Mouse (Mus musculus) midbrain, embryonic 11.5 days (tissue): ENCODE measurements around the gene Coa4. TPM values are rescaled to one million over a fixed set of nuclear protein-coding genes. Genes with fewer than 3 reads are reported as not detected.

Experiments used
- ATAC-seq: fragments of 200-750 bp; cut with Nextera tagmentation; 2 replicates; pipeline ENCODE4 v1.8.0; 2017; ENCODE audit warnings: moderate TSS enrichment, moderate library complexity; ENCODE audit not compliant: low FRiP score
- DNase-seq: peaks from one replicate; pipeline ENCODE4 v3.0.0; 2015; ENCODE audit warnings: low spot score; ENCODE audit errors: missing footprints
- H3K27ac ChIP-seq: fragments of 300-500 bp; sonication (generic); 2 replicates; pipeline ENCODE4 v1.5.1; 2014; ENCODE audit warnings: low read depth, low read length
- H3K27me3 ChIP-seq: fragments of 300-500 bp; sonication (generic); 2 replicates; pipeline ENCODE4 v1.6.1; 2014; ENCODE audit warnings: mild to moderate bottlenecking, low read length, moderate library complexity, mixed read lengths; ENCODE audit not compliant: control insufficient read depth, insufficient read depth
- H3K36me3 ChIP-seq: fragments of 300-500 bp; sonication (generic); 2 replicates; pipeline ENCODE4 v1.6.1; 2014; ENCODE audit warnings: mild to moderate bottlenecking, low read length, moderate library complexity, mixed read lengths; ENCODE audit not compliant: control insufficient read depth, insufficient read depth
- H3K4me1 ChIP-seq: fragments of 300-500 bp; sonication (generic); 2 replicates; pipeline ENCODE4 v1.6.1; 2014; ENCODE audit warnings: low read length; ENCODE audit not compliant: control insufficient read depth, insufficient read depth
- H3K4me2 ChIP-seq: fragments of 300-500 bp; sonication (generic); 2 replicates; pipeline ENCODE4 v1.6.1; 2014; ENCODE audit warnings: mild to moderate bottlenecking, moderate library complexity
- H3K4me3 ChIP-seq: fragments of 300-500 bp; sonication (generic); 2 replicates; pipeline ENCODE4 v1.5.1; 2014; ENCODE audit warnings: low read depth, low read length
- H3K9ac ChIP-seq: fragments of 300-500 bp; sonication (generic); 2 replicates; pipeline ENCODE4 v1.6.1; 2014; ENCODE audit warnings: low read length
- H3K9me3 ChIP-seq: fragments of 300-500 bp; sonication (generic); 2 replicates; pipeline ENCODE4 v1.6.1; 2016; ENCODE audit warnings: low read length; ENCODE audit not compliant: control insufficient read depth
- WGBS: fragments of 180-500 bp; shearing (Covaris S2); extraction: QIAGEN DNeasy Blood & Tissue Kit; methylation state at CpG from one replicate; pipeline ENCODE4 v1.1.7; 2014; 5-methylcytosine and 5-hydroxymethylcytosine counted together
- polyA plus RNA-seq: library from polyadenylated mRNA; unstranded; fragments of >200 nt; fragmentation: Nextera tagmentation; extraction: Ambion mirVana; gene quantifications from 2 replicates; pipeline ENCODE4 v1.2.1, GENCODE M21; 2014

Gene Coa4
- polyA plus RNA-seq, 1 experiment from 2014 or later = 22.8 TPM

- H3K9me3 ChIP-seq = no peaks in the 10 kb centered on the region
- no peaks in the 10 kb centered on the region for H3K4me1 ChIP-seq
- DNase-seq = no peak
- H3K36me3 ChIP-seq = peaks cover 7% of the 10 kb centered on the region; the same call in 1 of the 2 replicates
- H3K4me3 ChIP-seq = no peak overlapping the region
- WGBS = 67% methylated on average over 1 of the region's 1 CpGs
- no peak overlapping the region for H3K9ac ChIP-seq
- H3K4me2 ChIP-seq = no peak overlapping the region
- no peaks in the 10 kb centered on the region; the same call in 1 of the 2 replicates for H3K27me3 ChIP-seq
- H3K27ac ChIP-seq = no peak overlapping the region
- ATAC-seq = no peak
Observed at GRCm38 (mm10) chr7:100544437-100544836, 7.6 kb downstream of the Coa4 start.

- Histone ChIP-seq H3K27me3 (no peaks in the 10 kb centered on the region), H3K4me1 (no peaks in the 10 kb centered on the region), H3K27ac (no peak overlapping the region), H3K9me3 (no peaks in the 10 kb centered on the region), H3K4me2 (no peak overlapping the region), H3K36me3 (no peaks in the 10 kb centered on the region), H3K9ac (no peak overlapping the region), H3K4me3 (no peak overlapping the region)
- DNase-seq (no peak), ATAC-seq (no peak)
- WGBS = 87% methylated on average over 4 of the region's 4 CpGs
Observed at GRCm38 (mm10) chr7:100547631-100548030, 10.8 kb downstream of the Coa4 start.

GRCm38 (mm10) chr7:100549796-100550195 lies 12.9 kb downstream of the Coa4 start:
- Histone ChIP-seq H3K27ac (no peak overlapping the region), H3K9ac (no peak overlapping the region), H3K27me3 (no peaks in the 10 kb centered on the region), H3K4me3 (no peak overlapping the region), H3K36me3 (no peaks in the 10 kb centered on the region), H3K4me2 (no peak overlapping the region), H3K9me3 (no peaks in the 10 kb centered on the region), H3K4me1 (peaks cover under 1% of the 10 kb centered on the region; the same call in 1 of the 2 replicates)
- ATAC-seq (no peak), DNase-seq (no peak)
- 99% methylated on average over 3 of the region's 3 CpGs for WGBS

GRCm38 (mm10) chr7:100550338-100551007 lies 13.6 kb downstream of the Coa4 start:
- Histone ChIP-seq H3K27me3 (no peaks in the 10 kb centered on the region), H3K4me2 (no peak overlapping the region), H3K4me3 (no peak overlapping the region), H3K27ac (no peak overlapping the region), H3K36me3 (no peaks in the 10 kb centered on the region), H3K9me3 (no peaks in the 10 kb centered on the region), H3K9ac (no peak overlapping the region), H3K4me1 (peaks cover 6% of the 10 kb centered on the region; the same call in 1 of the 2 replicates)
- DNase-seq = no peak
- WGBS = 73% methylated on average over 5 of the region's 5 CpGs
- ATAC-seq = no peak

- Histone ChIP-seq H3K9me3 (no peaks in the 10 kb centered on the region), H3K9ac (no peak overlapping the region), H3K4me1 (peaks cover 9% of the 10 kb centered on the region), H3K4me2 (no peak overlapping the region), H3K36me3 (no peaks in the 10 kb centered on the region), H3K27me3 (no peaks in the 10 kb centered on the region), H3K4me3 (no peak overlapping the region), H3K27ac (peak overlapping the region; percentile 80; the same call in 1 of the 2 replicates)
- ATAC-seq (no peak), DNase-seq (no peak)
- WGBS = 63% methylated on average over 5 of the region's 5 CpGs
Observed at GRCm38 (mm10) chr7:100554939-100555338, 18.1 kb downstream of the Coa4 start.

GRCm38 (mm10) chr7:100555431-100555951 lies 18.6 kb downstream of the Coa4 start:
- Histone ChIP-seq H3K27me3 (no peaks in the 10 kb centered on the region), H3K4me2 (peak overlapping the region; percentile 0; the same call in 1 of the 2 replicates), H3K9me3 (no peaks in the 10 kb centered on the region), H3K9ac (peak overlapping the region; percentile 58), H3K4me1 (peaks cover 9% of the 10 kb centered on the region), H3K4me3 (no peak overlapping the region), H3K27ac (peak overlapping the region; percentile 80), H3K36me3 (no peaks in the 10 kb centered on the region)
- ATAC-seq (peak; percentile 81), DNase-seq (peak; percentile 90)
- 29% methylated on average over 13 of the region's 13 CpGs for WGBS

- Histone ChIP-seq H3K4me2 (no peak overlapping the region), H3K9ac (no peak overlapping the region), H3K9me3 (no peaks in the 10 kb centered on the region), H3K4me1 (peaks cover 9% of the 10 kb centered on the region), H3K4me3 (no peak overlapping the region), H3K27ac (no peak overlapping the region), H3K27me3 (no peaks in the 10 kb centered on the region), H3K36me3 (no peaks in the 10 kb centered on the region)
- WGBS = 92% methylated on average over 5 of the region's 5 CpGs
- DNase-seq (no peak), ATAC-seq (no peak)
Observed at GRCm38 (mm10) chr7:100557241-100557640, 20.4 kb downstream of the Coa4 start.

- WGBS = 81% methylated on average over 4 of the region's 4 CpGs
- no peak for ATAC-seq
- H3K4me2 ChIP-seq = no peak overlapping the region
Observed at GRCm38 (mm10) chr7:100559331-100559730, 22.5 kb downstream of the Coa4 start.

GRCm38 (mm10) chr7:100561861-100562587 lies 25.2 kb downstream of the Coa4 start:
- Histone ChIP-seq H3K9me3 (no peaks in the 10 kb centered on the region), H3K27me3 (no peaks in the 10 kb centered on the region), H3K36me3 (no peaks in the 10 kb centered on the region), H3K4me2 (no peak overlapping the region), H3K27ac (peak overlapping the region; percentile 53), H3K4me1 (no peaks in the 10 kb centered on the region), H3K4me3 (no peak overlapping the region), H3K9ac (no peak overlapping the region)
- no peak for DNase-seq
- ATAC-seq = 0 out of 2 replicates have a peak, but pooled peaks have one; percentile 38
- 74% methylated on average over 11 of the region's 11 CpGs for WGBS

More at GRCm38 (mm10) chr7:100559331-100559730, 22.5 kb downstream of the Coa4 start:
- Histone ChIP-seq H3K9me3 (no peaks in the 10 kb centered on the region), H3K27ac (no peak overlapping the region), H3K27me3 (no peaks in the 10 kb centered on the region), H3K36me3 (no peaks in the 10 kb centered on the region), H3K4me1 (peaks cover 9% of the 10 kb centered on the region), H3K9ac (no peak overlapping the region), H3K4me3 (no peak overlapping the region)
- no peak for DNase-seq
